20 mouse cellular contexts compared by ENCODE assay signal in the genomic region with DNA sequence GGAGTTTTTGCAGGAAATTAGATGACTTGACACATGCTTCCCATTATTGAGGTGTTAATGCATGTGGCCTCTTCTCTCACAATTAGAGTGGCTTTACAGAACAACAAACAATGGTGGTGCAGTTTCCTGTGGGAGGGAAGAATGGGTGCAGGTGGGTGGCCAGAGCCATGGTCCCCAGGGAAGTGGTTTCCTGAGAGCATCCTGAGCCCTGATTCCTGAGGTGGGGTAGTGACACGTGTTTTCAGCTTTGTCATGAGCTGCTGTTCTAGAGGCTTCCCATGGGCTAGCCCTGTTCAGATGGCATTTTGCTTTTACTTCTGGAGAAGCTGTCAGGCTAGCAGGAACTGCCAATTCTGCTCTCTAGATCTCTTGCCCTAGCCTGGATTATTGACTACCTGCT. TPM values are rescaled to one million over a fixed set of nuclear protein-coding genes. Genes with fewer than 3 reads are reported as not detected.
DNase-seq lines count a peak whose midpoint lies in the region; ATAC-seq and TF ChIP-seq lines count a peak whose summit lies in the region.
"Had no signal": no experiment of that assay in that cellular context is flagged by ENCODE, and none has a peak within 500 bp of the region (broad histone marks: within the 10 kb centered on the region; RNA-seq: fewer than 3 reads in every experiment).

No protein-coding gene starts in this region.

- ATAC-seq in limb, embryonic 14.5 days (ENCODE audit: low FRiP score, low read depth), result no peak
- no peak for ATAC-seq in heart, embryonic 12.5 days (ENCODE audit: insufficient number of reproducible peaks, low FRiP score)
- ATAC-seq: forebrain, postnatal 0 days; intestine, postnatal 0 days had no signal

- H3K27ac ChIP-seq in cerebellum, adult 2 months (ENCODE audit: insufficient read depth, low read length), result peak overlapping the region; percentile 23; the same call in 1 of the 2 replicates
- H3K27ac ChIP-seq in limb, embryonic 14.5 days (replicated peaks; ENCODE audit: low read depth, low read length), result 0 out of 2 replicates have a peak overlapping the region, but pooled peaks have one; percentile 0
- H3K27ac ChIP-seq in limb, embryonic 10.5 days, result no peak overlapping the region
- peak overlapping the region; percentile 51 for H3K27ac ChIP-seq in heart, embryonic 12.5 days (ENCODE audit: poor library complexity, severe bottlenecking)
- H3K27ac ChIP-seq: hindbrain, embryonic 12.5 days; layer of hippocampus, adult 2 months; left cerebral cortex, adult 2 months; limb, embryonic 12.5 days; liver, embryonic 15.5 days; macrophage had no signal

- H3K4me2 ChIP-seq in limb, embryonic 14.5 days (replicated peaks; ENCODE audit: low read depth, low read length, severe bottlenecking), result no peak overlapping the region
- no peak overlapping the region for H3K4me2 ChIP-seq in heart, embryonic 12.5 days
- H3K4me2 ChIP-seq: hindbrain, embryonic 12.5 days; limb, embryonic 12.5 days; liver, embryonic 15.5 days had no signal

- WGBS in cerebellum, adult 2 months, result 63% methylated on average over 1 of the region's 1 CpGs
- WGBS in limb, embryonic 14.5 days, result 18% methylated on average over 1 of the region's 1 CpGs
- 41% methylated on average over 1 of the region's 1 CpGs for WGBS in limb, embryonic 10.5 days
- 30% methylated on average over 1 of the region's 1 CpGs for WGBS in heart, embryonic 12.5 days

- H3K4me1 ChIP-seq in cerebellum, adult 2 months (ENCODE audit: control insufficient read depth, insufficient read depth, low read length), result peaks cover 8% of the 10 kb centered on the region
- H3K4me1 ChIP-seq in limb, embryonic 14.5 days (ENCODE audit: control insufficient read depth, insufficient read depth, low read length), result 0 out of 2 replicates have a peak, but pooled peaks cover 3% of the 10 kb centered on the region
- H3K4me1 ChIP-seq in limb, embryonic 10.5 days, result peaks cover 21% of the 10 kb centered on the region
- peaks cover 61% of the 10 kb centered on the region for H3K4me1 ChIP-seq in heart, embryonic 12.5 days (replicated peaks)

- no peaks in the 10 kb centered on the region for H3K9me3 ChIP-seq in limb, embryonic 14.5 days (ENCODE audit: control insufficient read depth, low read length)
- no peaks in the 10 kb centered on the region for H3K9me3 ChIP-seq in limb, embryonic 10.5 days (replicated peaks)
- H3K9me3 ChIP-seq in heart, embryonic 12.5 days (replicated peaks), result no peaks in the 10 kb centered on the region
- H3K9me3 ChIP-seq: hindbrain, embryonic 12.5 days; limb, embryonic 12.5 days; liver, embryonic 15.5 days had no signal

- no peak for TF ChIP-seq CTCF in cerebellum, adult 2 months (IDR thresholded peaks at IDR 0.05; ENCODE audit: borderline replicate concordance, insufficient read depth, low read depth, low read length)

- no peak overlapping the region for H3K4me3 ChIP-seq in cerebellum, adult 2 months (replicated peaks; ENCODE audit: insufficient read depth, low read depth, low read length)
- H3K4me3 ChIP-seq in limb, embryonic 14.5 days (replicated peaks; ENCODE audit: low read length), result no peak overlapping the region
- H3K4me3 ChIP-seq in limb, embryonic 10.5 days, result no peak overlapping the region
- H3K4me3 ChIP-seq in heart, embryonic 12.5 days, result no peak overlapping the region
- H3K4me3 ChIP-seq: hindbrain, embryonic 12.5 days; layer of hippocampus, adult 2 months; left cerebral cortex, adult 2 months; limb, embryonic 12.5 days; liver, embryonic 15.5 days had no signal

- TF ChIP-seq POLR2A in cerebellum, adult 2 months (IDR thresholded peaks at IDR 0.05; ENCODE audit: borderline replicate concordance, insufficient read depth, low read length), result no peak
- TF ChIP-seq POLR2A in limb, embryonic 14.5 days (IDR thresholded peaks at IDR 0.05; ENCODE audit: borderline replicate concordance, extremely low read depth, insufficient read depth, insufficient read length), result no peak

- no peak overlapping the region for H3K9ac ChIP-seq in limb, embryonic 14.5 days (ENCODE audit: low read depth, low read length, severe bottlenecking)
- H3K9ac ChIP-seq in heart, embryonic 12.5 days, result no peak overlapping the region
- H3K9ac ChIP-seq: forebrain, postnatal 0 days; hindbrain, embryonic 12.5 days; limb, embryonic 12.5 days; liver, embryonic 15.5 days had no signal

- no peaks in the 10 kb centered on the region for H3K36me3 ChIP-seq in limb, embryonic 14.5 days (ENCODE audit: control insufficient read depth, insufficient read depth, low read length)
- no peaks in the 10 kb centered on the region for H3K36me3 ChIP-seq in limb, embryonic 10.5 days
- H3K36me3 ChIP-seq in heart, embryonic 12.5 days, result no peaks in the 10 kb centered on the region
- H3K36me3 ChIP-seq: hindbrain, embryonic 12.5 days; limb, embryonic 12.5 days; liver, embryonic 15.5 days had no signal

- DNase-seq in cerebellum, adult 2 months, result no peak
- no peak for DNase-seq in cerebellum, postnatal 4 days (ENCODE audit: low spot score in 2 of 2)
- no peak for DNase-seq in limb, embryonic 14.5 days (ENCODE audit: low spot score)
- no peak for DNase-seq in limb, embryonic 10.5 days (ENCODE audit: low spot score)
- DNase-seq in skeletal muscle tissue, adult 2 months (ENCODE audit: low read depth, low spot score), result peak; percentile 23
- no peak for DNase-seq in layer of hippocampus, postnatal 36 days
- no peak for DNase-seq in thymus, postnatal 4 days
- DNase-seq: adrenal gland, postnatal 25 days; cerebellum, postnatal 25 days; forebrain, postnatal 0 days; gastrocnemius, postnatal 36 days; midbrain, embryonic 14.5 days had no signal

- no peaks in the 10 kb centered on the region for H3K27me3 ChIP-seq in cerebellum, adult 2 months (ENCODE audit: control insufficient read depth, insufficient read depth, low read length)
- no peaks in the 10 kb centered on the region for H3K27me3 ChIP-seq in limb, embryonic 14.5 days (ENCODE audit: control insufficient read depth, insufficient read depth, low read length)
- no peaks in the 10 kb centered on the region for H3K27me3 ChIP-seq in limb, embryonic 10.5 days (ENCODE audit: low read depth, poor library complexity, severe bottlenecking)
- no peaks in the 10 kb centered on the region for H3K27me3 ChIP-seq in heart, embryonic 12.5 days (replicated peaks)
- H3K27me3 ChIP-seq: hindbrain, embryonic 12.5 days; limb, embryonic 12.5 days; liver, embryonic 15.5 days had no signal

RNA-seq across cellular contexts. Expression of a gene that starts 59.4 kb away (rescaled TPM):
- polyA plus RNA-seq in cerebellum, adult 2 months (2012; rRNA removed), result 9.6 and 11.0 TPM in 2 replicates
- polyA plus RNA-seq in limb, embryonic 14.5 days (2012; rRNA removed), result 3.5 and 3.8 TPM in 2 replicates
- polyA plus RNA-seq in limb, embryonic 14.5 days (2014; fragmentation: Nextera tagmentation; extraction: Ambion mirVana), result 2.7 and 3.2 TPM in 2 replicates
- 1.4 and 1.6 TPM in 2 replicates for polyA plus RNA-seq in limb, embryonic 10.5 days (2016; fragmentation: Nextera tagmentation; extraction: Ambion mirVana)
- polyA plus RNA-seq in heart, embryonic 12.5 days (2016; fragmentation: Nextera tagmentation; extraction: Ambion mirVana), result 4.7 and 5.1 TPM in 2 replicates
- total RNA-seq in layer of hippocampus, postnatal 36 days (2021), result 1 to 10 TPM; 8.0 to 8.3 TPM
